Mouse (Mus musculus) telencephalon, adult 2 months (tissue): ENCODE data around the gene Rassf8.

ENCODE experiments used
- DNase-seq: peaks from one replicate; pipeline ENCODE4 v3.0.0-alpha.2; 2011; ENCODE audit warnings: low read depth, low spot score

Gene Rassf8

GRCm38 (mm10) chr6:145747671-145748640 lies 1.4 kb downstream of the Rassf8 start:
- DNase-seq = no peak

- no peak for DNase-seq
These were observed 3.8 kb downstream of the Rassf8 start for GRCm38 (mm10) chr6:145750394-145750793.

- no peak for DNase-seq
These were observed 6.7 kb downstream of the Rassf8 start for GRCm38 (mm10) chr6:145753296-145753695.

GRCm38 (mm10) chr6:145754416-145754815 lies 7.9 kb downstream of the Rassf8 start:
- no peak for DNase-seq

- DNase-seq = no peak
These were observed 9.5 kb downstream of the Rassf8 start for GRCm38 (mm10) chr6:145755942-145756639.

GRCm38 (mm10) chr6:145756640-145757005 lies 10.1 kb downstream of the Rassf8 start:
- no peak for DNase-seq

- no peak for DNase-seq
These were observed 10.8 kb downstream of the Rassf8 start for GRCm38 (mm10) chr6:145757346-145757745.

- no peak for DNase-seq
These were observed 12.1 kb downstream of the Rassf8 start for GRCm38 (mm10) chr6:145758685-145759084.

GRCm38 (mm10) chr6:145759432-145759831 lies 12.9 kb downstream of the Rassf8 start:
- DNase-seq = no peak

- no peak for DNase-seq
These were observed 13.9 kb downstream of the Rassf8 start for GRCm38 (mm10) chr6:145760246-145761016.

- no peak for DNase-seq
These were observed 14.8 kb downstream of the Rassf8 start for GRCm38 (mm10) chr6:145761151-145761935.

GRCm38 (mm10) chr6:145762016-145762415 lies 15.5 kb downstream of the Rassf8 start:
- no peak for DNase-seq

GRCm38 (mm10) chr6:145763051-145763450 lies 16.5 kb downstream of the Rassf8 start:
- DNase-seq = no peak

- no peak for DNase-seq
These were observed 18.5 kb downstream of the Rassf8 start for GRCm38 (mm10) chr6:145765011-145765410.

GRCm38 (mm10) chr6:145766971-145767370 lies 20.4 kb downstream of the Rassf8 start:
- DNase-seq = no peak

GRCm38 (mm10) chr6:145767637-145768036 lies 21.1 kb downstream of the Rassf8 start:
- no peak for DNase-seq

GRCm38 (mm10) chr6:145768671-145769292 lies 22.2 kb downstream of the Rassf8 start:
- no peak for DNase-seq

- DNase-seq = no peak
These were observed 23.3 kb downstream of the Rassf8 start for GRCm38 (mm10) chr6:145769855-145770254.

- DNase-seq = no peak
These were observed 23.9 kb downstream of the Rassf8 start for GRCm38 (mm10) chr6:145770272-145771000.

GRCm38 (mm10) chr6:145774436-145774835 lies 27.9 kb downstream of the Rassf8 start:
- no peak for DNase-seq
